Mouse (Mus musculus) thymus, postnatal 10 days (tissue): ENCODE measurements at regions not wholly inside any gene's neighbourhood (a gene's known extent, or its start where the extent isn't known, plus 50 kb on each side); places are given as distances from the start of the nearest gene placed in this dataset.

ENCODE experiments used
- DNase-seq, 2 experiments: peaks; one replicate each; pipeline ENCODE4 v3.0.0; 2021; ENCODE audit warnings: low spot score in 2 of 2

- no peak for DNase-seq
Measured at GRCm38 (mm10) chr12:71778948-71779347, 51.9 kb upstream of the Daam1 start.

DNA sequence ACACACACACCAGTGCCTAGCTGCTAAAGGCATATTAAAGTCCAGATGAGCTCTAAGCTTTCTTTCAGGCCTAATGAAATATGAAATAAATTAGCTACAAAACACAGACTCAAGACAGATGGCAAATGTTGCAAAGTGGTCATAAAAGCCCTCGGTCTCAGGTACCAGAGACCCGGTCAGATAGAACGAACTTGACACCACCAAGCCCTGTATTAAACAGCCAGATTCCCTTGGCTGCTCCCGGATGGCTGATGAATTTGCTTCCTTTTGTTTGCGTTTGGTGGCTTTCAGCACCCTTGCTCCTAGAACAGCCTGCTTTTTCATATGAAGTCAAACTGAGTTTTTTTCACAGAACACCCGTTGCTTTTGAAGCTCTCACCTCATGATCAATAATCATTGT, 51.5 kb upstream of the Daam1 start:
- DNase-seq = no peak
